Mouse (Mus musculus): ENCODE measurements at regions not wholly inside any gene's neighbourhood (a gene's known extent, or its start where the extent isn't known, plus 50 kb on each side); places are given as distances from the start of the nearest gene placed in this dataset.
"Not testable (repeated sequence)": the region's sequence is repeated elsewhere in the genome, so short reads cannot be mapped to it uniquely, and the experiment has no call there.

DNA sequence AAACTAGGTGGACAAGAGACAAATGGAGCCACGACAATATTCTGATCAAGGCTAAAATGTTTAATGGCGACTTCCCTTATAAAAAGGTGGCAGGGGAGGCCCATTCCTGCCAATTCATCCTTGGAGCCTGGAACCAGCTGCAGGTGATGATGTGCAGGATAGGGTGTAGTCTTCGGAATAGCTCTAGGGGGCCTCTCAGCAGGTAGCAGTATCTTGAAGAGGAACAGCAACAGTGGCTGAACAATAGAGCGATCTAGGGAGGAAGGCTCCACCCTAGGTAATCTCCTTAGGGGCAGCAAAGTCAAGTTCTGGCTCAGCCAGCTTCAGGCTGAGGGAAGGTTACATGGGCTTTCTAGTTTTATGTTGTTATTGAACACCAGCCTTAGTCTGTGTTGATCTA is 383.8 kb downstream of the Efhb start:
- not testable (repeated sequence) for TF ChIP-seq HCFC1 (IDR thresholded peaks at IDR 0.05; ENCODE audit: borderline replicate concordance, insufficient read depth, low read length); ZC3H11A (IDR thresholded peaks at IDR 0.05; ENCODE audit: borderline replicate concordance, low read depth, low read length); MAFK (IDR thresholded peaks at IDR 0.05; ENCODE audit: insufficient read depth, low read depth, low read length); CHD2 (IDR thresholded peaks at IDR 0.05; ENCODE audit: low read depth, low read length)
